Mouse (Mus musculus): Measurements from ENCODE around the gene Atn1. TPM values are rescaled to one million over a fixed set of nuclear protein-coding genes. Genes with fewer than 3 reads are reported as not detected.

Gene Atn1
- polyA plus RNA-seq, 1 experiment from 2014 or later = 21.0 TPM

- no peak for ATAC-seq (ENCODE audit: insufficient number of reproducible peaks, low FRiP score, low TSS enrichment, low read depth)
- Histone ChIP-seq H3K27ac (replicated peaks) (no peak overlapping the region), H3K4me3 (replicated peaks) (no peak overlapping the region), H3K9me3 (replicated peaks) (no peaks in the 10 kb centered on the region), H3K4me2 (replicated peaks) (no peak overlapping the region), H3K4me1 (peaks cover under 1% of the 10 kb centered on the region; the same call in 1 of the 2 replicates), H3K36me3 (no peaks in the 10 kb centered on the region), H3K9ac (no peak overlapping the region), H3K27me3 (no peaks in the 10 kb centered on the region)
- 81% methylated on average over 10 of the region's 10 CpGs for WGBS
Observed at GRCm38 (mm10) chr6:124787722-124788121, 31.4 kb upstream of the Atn1 start.

GRCm38 (mm10) chr6:124786756-124787420 lies 30.6 kb upstream of the Atn1 start:
- no peak overlapping the region for H3K4me2 ChIP-seq (replicated peaks)
- no peaks in the 10 kb centered on the region for H3K36me3 ChIP-seq
- no peaks in the 10 kb centered on the region for H3K27me3 ChIP-seq
- no peak overlapping the region for H3K27ac ChIP-seq (replicated peaks)
- WGBS = 57% methylated on average over 8 of the region's 8 CpGs
- H3K4me1 ChIP-seq = peaks cover 5% of the 10 kb centered on the region; the same call in 1 of the 2 replicates
- H3K9me3 ChIP-seq (replicated peaks) = no peaks in the 10 kb centered on the region
- H3K9ac ChIP-seq = no peak overlapping the region
- no peak for ATAC-seq (ENCODE audit: insufficient number of reproducible peaks, low FRiP score, low TSS enrichment, low read depth)
- H3K4me3 ChIP-seq (replicated peaks) = no peak overlapping the region

GRCm38 (mm10) chr6:124782436-124782835 lies 26.1 kb upstream of the Atn1 start:
- 0 out of 2 replicates have a peak overlapping the region, but pooled peaks have one; percentile 44 for H3K27ac ChIP-seq (replicated peaks)
- H3K4me3 ChIP-seq (replicated peaks) = peak overlapping the region; percentile 22
- WGBS = 12% methylated on average over 6 of the region's 6 CpGs
- H3K4me2 ChIP-seq (replicated peaks) = peak overlapping the region; percentile 34
- no peaks in the 10 kb centered on the region for H3K9me3 ChIP-seq (replicated peaks)
- H3K36me3 ChIP-seq = no peaks in the 10 kb centered on the region
- H3K9ac ChIP-seq = no peak overlapping the region
- peaks cover 21% of the 10 kb centered on the region for H3K4me1 ChIP-seq
- no peaks in the 10 kb centered on the region for H3K27me3 ChIP-seq
- no peak; the same call in 1 of the 2 replicates for ATAC-seq (ENCODE audit: insufficient number of reproducible peaks, low FRiP score, low TSS enrichment, low read depth)

GRCm38 (mm10) chr6:124780917-124781316 lies 24.6 kb upstream of the Atn1 start:
- H3K27ac ChIP-seq (replicated peaks) = no peak overlapping the region
- H3K9ac ChIP-seq = no peak overlapping the region
- no peaks in the 10 kb centered on the region for H3K36me3 ChIP-seq
- no peak for ATAC-seq (ENCODE audit: insufficient number of reproducible peaks, low FRiP score, low TSS enrichment, low read depth)
- H3K27me3 ChIP-seq = no peaks in the 10 kb centered on the region
- H3K4me2 ChIP-seq (replicated peaks) = no peak overlapping the region
- peaks cover 21% of the 10 kb centered on the region for H3K4me1 ChIP-seq
- H3K4me3 ChIP-seq (replicated peaks) = no peak overlapping the region
- 85% methylated on average over 7 of the region's 7 CpGs for WGBS
- H3K9me3 ChIP-seq (replicated peaks) = no peaks in the 10 kb centered on the region

GRCm38 (mm10) chr6:124779984-124780416 lies 23.7 kb upstream of the Atn1 start:
- no peaks in the 10 kb centered on the region for H3K36me3 ChIP-seq
- no peak overlapping the region for H3K27ac ChIP-seq (replicated peaks)
- H3K4me1 ChIP-seq = peaks cover 21% of the 10 kb centered on the region
- H3K9ac ChIP-seq = 0 out of 2 replicates have a peak overlapping the region, but pooled peaks have one; percentile 12
- H3K9me3 ChIP-seq (replicated peaks) = no peaks in the 10 kb centered on the region
- peak overlapping the region; percentile 70 for H3K4me2 ChIP-seq (replicated peaks)
- 6% methylated on average over 10 of the region's 10 CpGs for WGBS
- peak overlapping the region; percentile 41 for H3K4me3 ChIP-seq (replicated peaks)
- no peak for ATAC-seq (ENCODE audit: insufficient number of reproducible peaks, low FRiP score, low TSS enrichment, low read depth)
- no peaks in the 10 kb centered on the region for H3K27me3 ChIP-seq

GRCm38 (mm10) chr6:124779222-124779983 lies 23.1 kb upstream of the Atn1 start, which contains the start of gene Lrrc23:
Gene Lrrc23, minus strand, starts transcription at chr6:124779727.
- 2% methylated on average over 23 of the region's 23 CpGs for WGBS
- H3K9ac ChIP-seq = 0 out of 2 replicates have a peak within 1 kb of the TSS, but pooled peaks have one; percentile 12
- no peak for ATAC-seq (ENCODE audit: insufficient number of reproducible peaks, low FRiP score, low TSS enrichment, low read depth)
- H3K9me3 ChIP-seq (replicated peaks) = no peaks in the 10 kb centered on the region
- H3K4me3 ChIP-seq (replicated peaks) = peak within 1 kb of the TSS; percentile 41
- H3K4me2 ChIP-seq (replicated peaks) = peak within 1 kb of the TSS; percentile 70
- no peaks in the 10 kb centered on the region for H3K27me3 ChIP-seq
- H3K4me1 ChIP-seq = peaks cover 21% of the 10 kb centered on the region
- H3K27ac ChIP-seq (replicated peaks) = no peak within 1 kb of the TSS
- no peaks in the 10 kb centered on the region for H3K36me3 ChIP-seq

GRCm38 (mm10) chr6:124770511-124770910 lies 14.2 kb upstream of the Atn1 start:
- H3K4me1 ChIP-seq = peaks cover 26% of the 10 kb centered on the region
- H3K4me3 ChIP-seq (replicated peaks) = no peak overlapping the region
- no peak overlapping the region for H3K9ac ChIP-seq
- no peak overlapping the region for H3K27ac ChIP-seq (replicated peaks)
- H3K9me3 ChIP-seq (replicated peaks) = no peaks in the 10 kb centered on the region
- no peak for ATAC-seq (ENCODE audit: insufficient number of reproducible peaks, low FRiP score, low TSS enrichment, low read depth)
- 0 out of 2 replicates have a peak, but pooled peaks cover 4% of the 10 kb centered on the region for H3K36me3 ChIP-seq
- no peaks in the 10 kb centered on the region for H3K27me3 ChIP-seq
- H3K4me2 ChIP-seq (replicated peaks) = no peak overlapping the region
- 90% methylated on average over 15 of the region's 15 CpGs for WGBS

GRCm38 (mm10) chr6:124770013-124770412 lies 13.7 kb upstream of the Atn1 start:
- Histone ChIP-seq H3K9me3 (replicated peaks) (no peaks in the 10 kb centered on the region), H3K27me3 (no peaks in the 10 kb centered on the region)
- ATAC-seq (ENCODE audit: insufficient number of reproducible peaks, low FRiP score, low TSS enrichment, low read depth) = no peak

GRCm38 (mm10) chr6:124769101-124769765 lies 12.9 kb upstream of the Atn1 start, which contains the start of gene Eno2:
Gene Eno2, minus strand, starts transcription at chr6:124769673.
- peak within 1 kb of the TSS; percentile 43 for H3K9ac ChIP-seq
- no peaks in the 10 kb centered on the region for H3K9me3 ChIP-seq (replicated peaks)
- H3K4me2 ChIP-seq (replicated peaks) = peak within 1 kb of the TSS; percentile 86
- peak within 1 kb of the TSS; percentile 63; the same call in 1 of the 2 replicates for H3K27ac ChIP-seq (replicated peaks)
- no peaks in the 10 kb centered on the region for H3K27me3 ChIP-seq
- H3K36me3 ChIP-seq = 0 out of 2 replicates have a peak, but pooled peaks cover 4% of the 10 kb centered on the region
- under 1% methylated on average over 50 of the region's 54 CpGs for WGBS
- peak; percentile 67 for ATAC-seq (ENCODE audit: insufficient number of reproducible peaks, low FRiP score, low TSS enrichment, low read depth)
- peaks cover 26% of the 10 kb centered on the region for H3K4me1 ChIP-seq
- peak within 1 kb of the TSS; percentile 54 for H3K4me3 ChIP-seq (replicated peaks)

More at GRCm38 (mm10) chr6:124770013-124770412, 13.7 kb upstream of the Atn1 start:
- peaks cover 26% of the 10 kb centered on the region for H3K4me1 ChIP-seq
- peak overlapping the region; percentile 86 for H3K4me2 ChIP-seq (replicated peaks)
- peak overlapping the region; percentile 54 for H3K4me3 ChIP-seq (replicated peaks)
- 65% methylated on average over 7 of the region's 7 CpGs for WGBS
- H3K9ac ChIP-seq = peak overlapping the region; percentile 43; the same call in 1 of the 2 replicates
- no peak overlapping the region for H3K27ac ChIP-seq (replicated peaks)
- 0 out of 2 replicates have a peak, but pooled peaks cover 4% of the 10 kb centered on the region for H3K36me3 ChIP-seq

GRCm38 (mm10) chr6:124768704-124769044 lies 12.3 kb upstream of the Atn1 start:
- Histone ChIP-seq H3K27ac (replicated peaks) (peak overlapping the region; percentile 9; the same call in 1 of the 2 replicates), H3K4me2 (replicated peaks) (peak overlapping the region; percentile 86), H3K36me3 (0 out of 2 replicates have a peak, but pooled peaks cover 4% of the 10 kb centered on the region), H3K9me3 (replicated peaks) (no peaks in the 10 kb centered on the region), H3K4me3 (replicated peaks) (peak overlapping the region; percentile 54), H3K9ac (peak overlapping the region; percentile 43; the same call in 1 of the 2 replicates), H3K27me3 (no peaks in the 10 kb centered on the region), H3K4me1 (peaks cover 26% of the 10 kb centered on the region)
- no peak for ATAC-seq (ENCODE audit: insufficient number of reproducible peaks, low FRiP score, low TSS enrichment, low read depth)
- 6% methylated on average over 9 of the region's 9 CpGs for WGBS

Measured in embryonic facial prominence, embryonic 15.5 days (tissue).